Mouse (Mus musculus) heart, adult 2 months (tissue): ENCODE data around the gene Acin1.

Experiments
- CTCF ChIP-seq: fragments of 200-600 bp; IDR thresholded peaks from 2 replicates; pipeline ENCODE4 v1.8.1; 2022; ENCODE audit warnings: antibody characterized with exemption, mild to moderate bottlenecking, moderate library complexity
- EP300 ChIP-seq: fragments of 200-500 bp; IDR thresholded peaks from 2 replicates; pipeline ENCODE4 v1.6.1; 2011; ENCODE audit warnings: low read depth, low read length, control low read depth; ENCODE audit not compliant: insufficient read depth
- POLR2A ChIP-seq: fragments of 200-500 bp; IDR thresholded peaks from 2 replicates; pipeline ENCODE4 v1.6.1; 2011; ENCODE audit warnings: mild to moderate bottlenecking, low read depth, low read length, control low read depth; ENCODE audit not compliant: insufficient read depth

- TF ChIP-seq CTCF: no peak
- TF ChIP-seq POLR2A: no peak
- TF ChIP-seq EP300: no peak
Measured at GRCm38 (mm10) chr14:54720654-54721350, 34.1 kb upstream of the Acin1 start.
